Mouse (Mus musculus) gastrocnemius, adult 8-10 months (tissue): Measurements from ENCODE around the gene Zyg11b. TPM values are rescaled to one million over a fixed set of nuclear protein-coding genes. Genes with fewer than 3 reads are reported as not detected.

Experiments used
- DNase-seq, 2 experiments: peaks; one replicate each; pipeline ENCODE4 v3.0.0; 2022; ENCODE audit warnings: low spot score in 2 of 2
- total RNA-seq, 4 experiments: library from RNA; stranded (reverse); gene quantifications; 2 replicates each; pipeline ENCODE4 v1.2.4; 2022

Gene Zyg11b
- total RNA-seq, 4 experiments from 2014 or later: 58.6 to 67.0 (median 65.0) TPM

GRCm38 (mm10) chr4:108318649-108319615 is 18.0 kb upstream of the Zyg11b start:
- DNase-seq: no peak

GRCm38 (mm10) chr4:108317656-108318605 is 17.0 kb upstream of the Zyg11b start:
- DNase-seq: no peak

DNA sequence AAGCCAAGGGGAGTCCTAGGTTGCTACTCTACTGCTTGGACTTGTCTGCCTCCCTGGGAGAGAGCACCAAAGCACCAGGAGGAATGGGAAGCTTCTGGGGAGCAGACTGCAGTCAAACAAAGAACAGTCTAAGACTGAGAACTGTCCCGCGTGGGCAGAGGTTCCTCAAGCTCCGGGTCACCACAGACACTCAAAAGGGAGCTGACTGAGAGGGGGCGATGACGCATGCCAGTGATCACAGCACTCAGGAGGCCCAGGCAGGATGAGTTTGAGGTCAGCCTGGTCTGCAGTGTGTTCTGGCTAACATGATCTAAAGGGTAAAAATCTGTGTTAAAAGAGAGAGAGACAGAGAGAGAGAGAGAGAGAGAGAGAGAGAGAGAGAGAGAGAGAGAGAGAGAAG is 13.1 kb upstream of the Zyg11b start:
- no peak for DNase-seq

DNA sequence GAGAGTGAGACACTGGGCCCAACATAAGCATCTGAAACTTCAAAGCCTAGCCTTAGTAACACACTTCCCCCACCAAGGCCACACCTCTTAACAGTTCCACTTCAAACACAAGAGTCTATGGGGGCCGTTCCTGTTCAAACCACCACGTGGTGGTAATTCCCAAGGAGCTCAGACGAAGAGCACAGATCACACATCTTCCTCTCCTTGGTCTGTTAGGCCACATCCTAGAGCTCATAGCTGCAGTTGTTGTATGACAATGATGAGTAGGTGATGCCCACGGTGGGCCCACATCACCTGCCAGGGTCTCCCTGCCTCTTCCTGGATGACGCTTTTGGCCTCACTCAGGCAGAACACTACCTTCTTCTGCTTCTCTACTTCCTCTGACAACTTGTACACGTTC is 9.8 kb upstream of the Zyg11b start:
- DNase-seq: no peak

GRCm38 (mm10) chr4:108302296-108302890 is 1.5 kb upstream of the Zyg11b start:
- no peak for DNase-seq

DNA sequence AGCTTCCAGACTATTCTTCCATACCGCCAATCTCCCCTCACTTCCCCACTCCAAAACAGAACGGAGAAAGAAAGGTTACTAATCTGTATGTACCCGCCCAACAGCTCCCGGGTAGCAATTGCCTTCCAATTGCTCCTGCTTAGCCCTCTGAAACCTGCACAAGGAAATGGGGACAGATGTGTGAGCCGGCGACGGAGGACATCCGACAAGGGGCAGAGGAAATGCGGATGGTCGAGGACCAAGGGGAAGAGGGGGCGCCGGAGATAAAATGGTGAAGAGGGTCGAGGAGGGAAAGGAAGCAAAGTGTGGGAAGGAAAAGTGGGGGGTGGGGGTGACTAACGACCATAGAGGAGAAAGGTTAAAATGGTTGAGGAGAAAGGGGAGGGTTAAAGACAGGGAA is 630 bp downstream of the Zyg11b start:
- no peak for DNase-seq

- DNase-seq: no peak
These were observed 23.9 kb downstream of the Zyg11b start for GRCm38 (mm10) chr4:108276973-108277372.

GRCm38 (mm10) chr4:108272286-108272685 is 28.6 kb downstream of the Zyg11b start:
- no peak for DNase-seq

DNA sequence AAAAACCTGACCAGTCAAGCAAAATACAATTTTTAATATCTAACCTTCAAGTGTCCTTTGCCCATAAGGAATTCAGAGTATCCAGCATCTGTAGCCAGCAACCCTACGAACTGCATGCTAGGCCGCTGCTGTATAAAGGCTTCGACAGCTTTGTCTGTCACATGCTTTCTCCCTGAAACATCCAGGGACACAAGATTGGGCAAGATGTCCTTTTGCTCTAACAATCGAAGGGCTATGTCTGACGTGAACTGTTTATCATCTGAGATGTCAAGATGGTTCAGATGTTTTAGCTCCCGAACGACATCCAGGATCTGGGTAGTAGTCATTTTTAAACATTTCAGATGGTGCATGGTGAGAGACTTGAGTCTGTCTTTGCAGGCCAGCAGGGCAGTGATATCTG is 35.1 kb downstream of the Zyg11b start:
- no peak for DNase-seq

GRCm38 (mm10) chr4:108253317-108253716 is 47.6 kb downstream of the Zyg11b start:
- DNase-seq: no peak

DNA sequence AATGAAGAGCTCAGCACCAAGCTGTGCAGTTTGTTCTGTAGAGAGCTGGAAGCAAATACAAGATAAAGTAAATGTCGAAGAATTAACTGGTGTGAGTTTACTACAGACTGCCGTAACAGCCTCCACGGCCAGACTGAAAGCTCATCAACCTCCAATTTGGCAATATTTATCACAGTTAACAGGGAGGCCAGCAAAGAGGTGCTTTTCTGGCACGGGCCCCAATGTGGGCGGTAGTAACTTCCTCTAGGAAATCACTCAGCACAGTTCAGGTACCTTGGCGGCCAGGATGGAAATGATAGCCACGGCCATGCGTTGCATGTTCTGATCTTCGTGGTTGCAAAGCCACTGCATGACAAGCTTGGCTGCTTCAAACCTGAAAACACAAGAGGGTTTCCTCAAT is 50.4 kb downstream of the Zyg11b start:
- DNase-seq: no peak

DNA sequence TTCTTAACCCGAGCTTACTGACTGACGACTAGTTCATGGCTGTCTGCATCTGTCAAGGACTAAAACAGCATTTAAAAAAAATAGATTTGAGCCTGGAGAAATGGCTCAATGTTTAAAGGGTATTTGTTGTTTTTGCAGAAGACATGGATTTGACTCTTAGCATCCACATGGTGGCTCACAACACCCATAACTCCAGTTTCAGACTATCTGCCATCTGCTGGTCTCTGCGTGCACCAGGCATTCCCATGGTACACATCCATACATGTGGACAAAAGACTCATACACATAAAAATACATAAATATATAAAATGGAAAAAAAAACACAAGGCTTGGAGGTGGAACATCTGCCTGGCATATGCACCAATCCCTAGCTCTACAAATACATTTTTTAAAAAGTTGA is 51.6 kb downstream of the Zyg11b start:
- no peak for DNase-seq

GRCm38 (mm10) chr4:108233654-108234053 is 67.2 kb downstream of the Zyg11b start:
- no peak for DNase-seq

- no peak for DNase-seq
These were observed 75.5 kb downstream of the Zyg11b start for GRCm38 (mm10) chr4:108225341-108225872.

DNA sequence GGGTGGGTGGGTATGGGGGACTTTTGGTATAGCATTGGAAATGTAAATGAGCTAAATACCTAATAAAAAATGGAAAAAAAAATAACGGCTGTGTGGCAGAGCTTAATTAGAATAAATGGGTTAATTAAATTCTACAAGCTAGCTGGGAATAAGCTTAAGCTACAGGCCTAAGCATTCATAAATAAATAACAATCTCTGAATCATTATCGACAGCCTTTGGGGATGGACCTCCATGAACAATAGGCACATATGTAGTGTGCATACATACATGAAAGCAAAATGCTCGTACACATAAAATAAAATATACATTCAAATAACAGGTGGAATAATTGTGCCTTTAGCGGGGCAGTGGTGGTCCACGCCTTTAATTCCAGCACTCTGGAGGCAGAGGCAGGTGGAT is 78.4 kb downstream of the Zyg11b start:
- no peak for DNase-seq

- DNase-seq: no peak
These were observed 81.9 kb downstream of the Zyg11b start for GRCm38 (mm10) chr4:108219019-108219418.

- DNase-seq: no peak
These were observed 83.3 kb downstream of the Zyg11b start, which contains the start of gene Zyg11a for GRCm38 (mm10) chr4:108217332-108218179. TSS of gene Zyg11a (minus strand) at chr4:108218048.

DNA sequence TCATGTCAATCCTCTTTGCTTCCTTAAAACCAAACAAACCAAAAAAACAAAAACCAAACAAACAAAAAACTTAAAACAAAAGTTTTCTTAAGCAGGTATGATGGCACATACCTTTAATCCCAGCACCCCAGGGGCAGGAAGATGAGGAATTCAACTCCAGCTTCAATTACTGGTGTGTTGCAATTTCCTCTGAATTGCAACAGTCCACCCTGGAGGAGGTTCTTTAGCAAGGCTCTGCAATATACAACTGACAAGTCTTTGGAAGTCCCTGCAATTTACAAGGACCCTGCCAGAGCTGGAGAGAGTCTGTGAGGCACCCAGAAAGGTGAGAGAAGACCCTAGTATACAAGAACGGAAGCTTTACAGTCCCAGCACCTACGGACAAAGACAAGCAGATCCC is 87.9 kb downstream of the Zyg11b start:
- DNase-seq: no peak

DNA sequence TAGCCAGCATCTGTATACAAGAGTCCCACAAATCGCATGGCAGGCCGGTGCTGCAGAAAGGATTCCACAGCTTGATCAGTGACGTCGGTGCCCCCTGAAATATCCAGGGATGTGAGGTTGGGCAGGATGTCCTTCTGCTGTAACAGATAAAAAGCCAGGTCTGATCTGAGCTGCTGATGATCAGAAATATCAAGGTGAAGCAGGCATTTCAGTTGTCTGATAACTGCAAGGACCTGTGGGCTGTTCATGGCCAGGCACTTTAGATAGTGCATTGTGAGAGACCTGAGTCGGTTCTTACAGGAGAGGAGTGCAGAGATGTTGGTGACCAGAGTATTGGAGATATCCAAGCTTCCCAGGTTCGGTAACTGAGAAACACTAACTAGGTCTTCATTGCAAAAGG is 96.3 kb downstream of the Zyg11b start:
- no peak for DNase-seq

DNA sequence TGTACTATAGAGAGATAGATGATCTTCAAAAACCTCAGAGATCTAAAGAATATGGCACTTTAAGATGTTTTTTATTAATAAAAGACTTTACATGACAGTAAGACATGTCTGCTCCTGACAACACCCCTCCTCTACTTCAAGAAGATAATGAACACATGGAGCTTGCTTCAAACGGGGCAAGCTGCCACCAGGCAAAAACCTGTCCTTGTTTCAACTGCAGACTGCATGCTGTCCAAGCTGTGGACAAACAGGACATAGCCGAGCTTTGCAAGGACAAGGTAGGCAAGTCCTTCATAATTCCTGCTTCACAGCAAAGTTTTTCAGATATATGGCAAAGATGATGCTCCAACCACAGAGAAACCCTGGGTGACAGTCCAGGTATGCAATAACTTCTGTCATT is 101.7 kb downstream of the Zyg11b start:
- no peak for DNase-seq
